Mouse (Mus musculus): ENCODE measurements at regions not wholly inside any gene's neighbourhood (a gene's known extent, or its start where the extent isn't known, plus 50 kb on each side); places are given as distances from the start of the nearest gene placed in this dataset.

DNA sequence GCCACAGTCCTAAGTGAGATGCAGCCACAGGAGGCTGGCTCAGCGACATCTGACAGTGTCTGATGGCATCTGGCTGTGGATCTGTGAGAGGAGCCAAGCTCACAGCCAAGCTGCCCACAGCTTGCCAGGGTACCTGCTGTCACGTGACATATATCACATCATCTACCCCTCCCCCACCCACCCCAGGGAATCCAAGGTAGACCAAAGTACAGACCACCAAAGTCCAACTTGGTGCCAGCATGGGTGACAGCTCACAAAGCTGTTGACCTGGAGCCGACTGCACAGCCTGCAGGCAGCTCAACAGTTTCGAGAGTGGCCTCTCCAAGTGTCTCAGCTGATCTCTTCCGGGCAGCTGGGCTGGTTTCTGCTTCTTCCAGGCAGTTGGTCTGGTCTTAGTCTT lies 119.6 kb upstream of the Tmem189 start:
- Histone ChIP-seq H3K79me3 (ENCODE audit: low read depth) (no peaks in the 10 kb centered on the region), H3K4me3 (ENCODE audit: insufficient read depth, poor library complexity, severe bottlenecking) (no peak overlapping the region), H3K79me2 (ENCODE audit: control insufficient read depth, insufficient read depth) (no peaks in the 10 kb centered on the region), H3ac (ENCODE audit: control insufficient read depth, insufficient read length, low read depth) (no peak overlapping the region), H3K27me3 (ENCODE audit: control insufficient read depth, insufficient read depth, insufficient read length) (no peaks in the 10 kb centered on the region), H3K36me3 (ENCODE audit: control insufficient read depth, insufficient read depth) (no peaks in the 10 kb centered on the region)
- TF ChIP-seq FOSL1 (IDR thresholded peaks at IDR 0.05; ENCODE audit: insufficient read depth, low read length, poor library complexity, severe bottlenecking) (no peak), MYOD1 (IDR thresholded peaks at IDR 0.05; ENCODE audit: control insufficient read depth, insufficient read length, low read depth) (no peak), MAX (IDR thresholded peaks at IDR 0.05) (no peak), USF1 (IDR thresholded peaks at IDR 0.05; ENCODE audit: low read depth) (no peak), CTCF (IDR thresholded peaks at IDR 0.05; ENCODE audit: control insufficient read depth, insufficient read depth, insufficient read length) (no peak), MYOG (IDR thresholded peaks at IDR 0.05; ENCODE audit: control insufficient read depth, extremely low read depth, insufficient read length) (no peak), CEBPB (IDR thresholded peaks at IDR 0.05; ENCODE audit: low read depth) (no peak)

DNA sequence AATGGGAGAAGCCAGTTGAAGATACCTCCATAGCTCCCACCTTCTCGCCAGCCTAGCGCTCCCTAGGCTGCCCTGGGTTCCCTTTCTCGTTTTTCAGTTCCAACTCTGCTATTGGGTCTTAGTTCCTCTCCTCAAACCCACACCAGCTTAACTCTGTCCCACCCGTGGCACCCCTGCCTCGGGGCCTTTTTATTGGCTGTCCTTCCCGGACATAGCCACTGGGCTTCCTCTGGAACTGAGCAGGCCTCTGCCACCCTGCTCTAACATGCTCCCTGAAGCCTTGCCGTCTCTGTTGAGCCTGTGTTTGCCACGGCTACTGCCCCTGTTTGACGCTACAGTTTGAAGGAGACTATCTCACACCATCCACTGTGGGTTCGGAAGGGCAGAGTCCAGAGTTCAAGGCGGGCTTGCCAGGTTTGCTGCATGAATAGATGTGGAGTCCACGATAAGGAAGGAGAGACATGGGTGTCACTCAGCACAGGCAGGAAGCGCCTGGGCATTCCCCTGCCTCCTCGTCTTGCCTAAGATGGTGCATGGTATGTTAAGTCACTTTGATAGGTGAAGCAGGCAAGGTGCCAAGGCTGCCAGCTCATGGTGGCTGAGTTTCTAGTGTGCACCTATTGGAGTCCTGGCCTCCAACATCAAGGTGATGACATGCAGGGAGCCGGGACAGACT lies 116.1 kb upstream of the Tmem189 start:
- Histone ChIP-seq H3K4me3 (ENCODE audit: insufficient read depth, poor library complexity, severe bottlenecking) (no peak overlapping the region), H3K79me3 (ENCODE audit: low read depth) (no peaks in the 10 kb centered on the region), H3K79me2 (ENCODE audit: control insufficient read depth, insufficient read depth) (no peaks in the 10 kb centered on the region), H3ac (ENCODE audit: control insufficient read depth, insufficient read length, low read depth) (no peak overlapping the region), H3K36me3 (ENCODE audit: control insufficient read depth, insufficient read depth) (no peaks in the 10 kb centered on the region), H3K27me3 (ENCODE audit: control insufficient read depth, insufficient read depth, insufficient read length) (no peaks in the 10 kb centered on the region)
- TF ChIP-seq CEBPB (IDR thresholded peaks at IDR 0.05; ENCODE audit: low read depth) (no peak), MYOD1 (IDR thresholded peaks at IDR 0.05; ENCODE audit: control insufficient read depth, insufficient read length, low read depth) (no peak), MAX (IDR thresholded peaks at IDR 0.05) (no peak), CTCF (IDR thresholded peaks at IDR 0.05; ENCODE audit: control insufficient read depth, insufficient read depth, insufficient read length) (no peak), MYOG (IDR thresholded peaks at IDR 0.05; ENCODE audit: control insufficient read depth, extremely low read depth, insufficient read length) (no peak), USF1 (IDR thresholded peaks at IDR 0.05; ENCODE audit: low read depth) (no peak), FOSL1 (IDR thresholded peaks at IDR 0.05; ENCODE audit: insufficient read depth, low read length, poor library complexity, severe bottlenecking) (no peak)

DNA sequence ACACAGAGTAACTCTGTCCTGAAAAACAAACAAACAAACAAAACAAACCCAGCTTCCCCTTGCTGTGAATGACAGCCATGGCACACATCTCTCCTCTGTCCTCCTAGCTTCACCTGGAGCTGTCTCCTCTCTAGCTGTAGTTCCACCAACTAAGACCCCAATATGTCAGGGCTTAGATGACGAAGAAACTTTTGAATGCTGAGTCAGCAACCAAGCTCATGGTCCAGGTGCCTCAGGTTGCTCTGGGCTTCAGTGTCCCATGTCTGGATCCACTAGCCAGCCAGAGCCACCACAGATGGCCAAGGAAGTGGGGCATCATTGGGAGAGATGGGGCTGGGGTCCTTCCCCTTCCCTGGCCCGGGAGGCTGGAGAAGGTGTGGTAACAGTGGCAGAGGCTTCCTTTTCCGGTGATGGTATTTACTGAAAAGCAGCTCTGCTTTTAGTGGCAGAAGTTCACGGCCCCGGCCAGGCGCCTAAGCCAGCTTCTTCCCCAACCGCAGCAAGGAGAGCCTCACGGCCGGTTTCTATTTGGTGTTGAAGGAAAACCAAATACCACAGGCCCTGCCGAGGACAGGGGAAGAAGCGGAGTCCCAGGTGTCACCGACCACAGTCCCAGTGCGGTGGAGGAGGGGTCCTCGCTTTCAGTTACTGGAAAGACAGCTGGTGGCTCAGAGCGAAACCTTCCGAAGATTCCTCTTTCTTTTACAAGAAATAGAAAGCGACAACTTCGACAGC lies 115.0 kb upstream of the Tmem189 start:
- H3K79me3 ChIP-seq (ENCODE audit: low read depth): no peaks in the 10 kb centered on the region
- H3K4me3 ChIP-seq (ENCODE audit: insufficient read depth, poor library complexity, severe bottlenecking): no peak overlapping the region
- no peaks in the 10 kb centered on the region for H3K79me2 ChIP-seq (ENCODE audit: control insufficient read depth, insufficient read depth)
- TF ChIP-seq CEBPB (IDR thresholded peaks at IDR 0.05; ENCODE audit: low read depth) (no peak), MAX (IDR thresholded peaks at IDR 0.05) (no peak), USF1 (IDR thresholded peaks at IDR 0.05; ENCODE audit: low read depth) (no peak), MYOD1 (IDR thresholded peaks at IDR 0.05; ENCODE audit: control insufficient read depth, insufficient read length, low read depth) (no peak), FOSL1 (IDR thresholded peaks at IDR 0.05; ENCODE audit: insufficient read depth, low read length, poor library complexity, severe bottlenecking) (no peak), MYOG (IDR thresholded peaks at IDR 0.05; ENCODE audit: control insufficient read depth, extremely low read depth, insufficient read length) (no peak), CTCF (IDR thresholded peaks at IDR 0.05; ENCODE audit: control insufficient read depth, insufficient read depth, insufficient read length) (no peak)
- H3K36me3 ChIP-seq (ENCODE audit: control insufficient read depth, insufficient read depth): no peaks in the 10 kb centered on the region
- no peak overlapping the region for H3ac ChIP-seq (ENCODE audit: control insufficient read depth, insufficient read length, low read depth)
- no peaks in the 10 kb centered on the region for H3K27me3 ChIP-seq (ENCODE audit: control insufficient read depth, insufficient read depth, insufficient read length)

DNA sequence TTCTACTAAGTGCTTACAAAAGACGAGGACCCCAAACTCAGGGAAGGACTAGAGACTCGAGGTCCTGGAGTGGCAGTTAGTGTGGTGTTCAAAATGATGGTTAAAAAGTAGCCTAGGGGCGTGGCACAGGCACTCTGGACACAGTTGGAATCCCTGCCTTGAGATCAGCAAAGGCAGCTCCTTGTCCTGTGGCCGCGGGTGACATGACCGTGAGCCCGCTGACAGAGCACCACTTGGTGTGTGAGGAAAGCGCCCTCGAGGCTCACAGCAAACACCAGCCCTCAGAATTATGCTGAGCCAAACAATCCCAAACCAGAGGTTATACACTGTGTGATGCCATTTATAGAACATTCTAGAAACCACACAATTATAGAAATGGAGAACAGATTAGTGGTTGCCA lies 112.9 kb upstream of the Tmem189 start:
- TF ChIP-seq MYOD1 (IDR thresholded peaks at IDR 0.05; ENCODE audit: control insufficient read depth, insufficient read length, low read depth): no peak
- no peak for TF ChIP-seq CEBPB (IDR thresholded peaks at IDR 0.05; ENCODE audit: low read depth)
- TF ChIP-seq MYOG (IDR thresholded peaks at IDR 0.05; ENCODE audit: control insufficient read depth, extremely low read depth, insufficient read length): no peak
- TF ChIP-seq USF1 (IDR thresholded peaks at IDR 0.05; ENCODE audit: low read depth): no peak
- no peak for TF ChIP-seq MAX (IDR thresholded peaks at IDR 0.05)
- no peak for TF ChIP-seq FOSL1 (IDR thresholded peaks at IDR 0.05; ENCODE audit: insufficient read depth, low read length, poor library complexity, severe bottlenecking)
- no peak for TF ChIP-seq CTCF (IDR thresholded peaks at IDR 0.05; ENCODE audit: control insufficient read depth, insufficient read depth, insufficient read length)
- Histone ChIP-seq H3K79me3 (ENCODE audit: low read depth) (no peaks in the 10 kb centered on the region), H3K79me2 (ENCODE audit: control insufficient read depth, insufficient read depth) (no peaks in the 10 kb centered on the region), H3K27me3 (ENCODE audit: control insufficient read depth, insufficient read depth, insufficient read length) (no peaks in the 10 kb centered on the region), H3ac (ENCODE audit: control insufficient read depth, insufficient read length, low read depth) (no peak overlapping the region), H3K36me3 (ENCODE audit: control insufficient read depth, insufficient read depth) (no peaks in the 10 kb centered on the region), H3K4me3 (ENCODE audit: insufficient read depth, poor library complexity, severe bottlenecking) (no peak overlapping the region)

DNA sequence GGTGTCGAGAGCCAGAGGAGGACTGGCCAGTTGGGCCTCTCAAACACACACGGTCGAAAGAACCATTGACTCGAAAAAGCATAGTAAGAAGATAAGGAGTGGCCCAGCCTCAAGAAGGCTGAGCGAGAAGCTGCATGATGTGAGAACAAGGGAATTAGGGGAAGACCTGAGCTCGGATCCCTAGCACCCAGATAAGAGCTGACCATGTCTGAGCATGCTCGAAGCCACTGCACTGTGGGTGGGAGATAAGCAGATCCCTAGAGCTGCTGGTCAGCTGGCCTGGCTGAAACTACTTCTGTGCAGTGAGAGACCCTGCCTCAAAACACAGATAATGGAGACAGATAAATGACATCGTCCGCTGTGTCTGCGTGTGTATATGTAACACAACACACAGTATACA lies 111.8 kb upstream of the Tmem189 start:
- Histone ChIP-seq H3K27me3 (ENCODE audit: control insufficient read depth, insufficient read depth, insufficient read length) (no peaks in the 10 kb centered on the region), H3ac (ENCODE audit: control insufficient read depth, insufficient read length, low read depth) (no peak overlapping the region), H3K79me3 (ENCODE audit: low read depth) (no peaks in the 10 kb centered on the region), H3K36me3 (ENCODE audit: control insufficient read depth, insufficient read depth) (no peaks in the 10 kb centered on the region), H3K79me2 (ENCODE audit: control insufficient read depth, insufficient read depth) (no peaks in the 10 kb centered on the region), H3K4me3 (ENCODE audit: insufficient read depth, poor library complexity, severe bottlenecking) (no peak overlapping the region)
- TF ChIP-seq MAX (IDR thresholded peaks at IDR 0.05): no peak
- no peak for TF ChIP-seq MYOG (IDR thresholded peaks at IDR 0.05; ENCODE audit: control insufficient read depth, extremely low read depth, insufficient read length)
- no peak for TF ChIP-seq FOSL1 (IDR thresholded peaks at IDR 0.05; ENCODE audit: insufficient read depth, low read length, poor library complexity, severe bottlenecking)
- no peak for TF ChIP-seq USF1 (IDR thresholded peaks at IDR 0.05; ENCODE audit: low read depth)
- TF ChIP-seq CEBPB (IDR thresholded peaks at IDR 0.05; ENCODE audit: low read depth): no peak

All from C2C12 (cell line).